Mouse (Mus musculus): ENCODE measurements at regions not wholly inside any gene's neighbourhood (a gene's known extent, or its start where the extent isn't known, plus 50 kb on each side); places are given as distances from the start of the nearest gene placed in this dataset.
"Not testable (repeated sequence)": the region's sequence is repeated elsewhere in the genome, so short reads cannot be mapped to it uniquely, and the experiment has no call there.

GRCm38 (mm10) chr4:23880007-23880406 is 616.2 kb upstream of the Mms22l start:
- no peaks in the 10 kb centered on the region for H3K27me3 ChIP-seq (ENCODE audit: insufficient read depth, low read length)
- no peak overlapping the region for H3K27ac ChIP-seq
- no peaks in the 10 kb centered on the region for H3K4me1 ChIP-seq (replicated peaks; ENCODE audit: insufficient read depth, low read length)
- no peak for TF ChIP-seq CTCF (IDR thresholded peaks at IDR 0.05; ENCODE audit: low read depth)
- ATAC-seq (replicated peaks; ENCODE audit: low FRiP score, low read depth): no peak
- no peaks in the 10 kb centered on the region for H3K9me3 ChIP-seq (replicated peaks; ENCODE audit: low read length)
- 81% methylated on average over 7 of the region's 7 CpGs for WGBS
- no peak overlapping the region for H3K9ac ChIP-seq (ENCODE audit: low read depth, low read length)
- no peaks in the 10 kb centered on the region for H3K36me3 ChIP-seq (ENCODE audit: insufficient read depth, low read length)
- DNase-seq (ENCODE audit: low spot score): no peak
- H3K4me3 ChIP-seq (replicated peaks; ENCODE audit: low read depth, low read length): no peak overlapping the region
- H3K4me2 ChIP-seq (ENCODE audit: low read length): no peak overlapping the region

GRCm38 (mm10) chr4:23913396-23913795 is 582.9 kb upstream of the Mms22l start:
- H3K9me3 ChIP-seq (replicated peaks; ENCODE audit: low read length): no peaks in the 10 kb centered on the region
- no peak overlapping the region for H3K27ac ChIP-seq
- DNase-seq (ENCODE audit: low spot score) (no peak), ATAC-seq (replicated peaks; ENCODE audit: low FRiP score, low read depth) (no peak)
- H3K9ac ChIP-seq (ENCODE audit: low read depth, low read length): no peak overlapping the region
- no peaks in the 10 kb centered on the region for H3K27me3 ChIP-seq (ENCODE audit: insufficient read depth, low read length)
- no peak overlapping the region for H3K4me3 ChIP-seq (replicated peaks; ENCODE audit: low read depth, low read length)
- H3K4me1 ChIP-seq (replicated peaks; ENCODE audit: insufficient read depth, low read length): no peaks in the 10 kb centered on the region
- no peaks in the 10 kb centered on the region for H3K36me3 ChIP-seq (ENCODE audit: insufficient read depth, low read length)
- peak; percentile 32; the same call in 1 of the 2 replicates for TF ChIP-seq CTCF (IDR thresholded peaks at IDR 0.05; ENCODE audit: low read depth)
- no peak overlapping the region for H3K4me2 ChIP-seq (ENCODE audit: low read length)
- 18% methylated on average over 4 of the region's 4 CpGs for WGBS

DNA sequence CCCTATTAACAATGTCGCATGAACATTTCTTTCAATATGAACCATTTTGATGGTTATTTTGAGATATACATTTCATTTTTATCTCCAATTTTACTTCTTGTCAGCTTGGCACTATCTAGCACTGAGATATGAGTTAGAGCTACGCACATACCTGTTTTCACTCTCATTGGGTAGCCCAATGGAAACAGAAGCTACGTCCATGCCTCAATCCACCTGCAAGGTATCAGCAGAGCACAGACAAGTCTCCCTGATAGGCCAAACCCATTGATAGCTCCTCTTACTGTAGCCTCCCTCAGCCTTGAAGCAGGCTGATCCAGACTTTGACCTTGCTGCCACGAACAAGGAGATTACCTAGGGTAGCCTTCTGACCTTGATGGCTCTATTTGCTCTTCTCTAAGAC is 582.4 kb upstream of the Mms22l start:
- Histone ChIP-seq H3K4me2 (ENCODE audit: low read length) (no peak overlapping the region), H3K9me3 (replicated peaks; ENCODE audit: low read length) (no peaks in the 10 kb centered on the region), H3K9ac (ENCODE audit: low read depth, low read length) (no peak overlapping the region), H3K4me3 (replicated peaks; ENCODE audit: low read depth, low read length) (no peak overlapping the region), H3K4me1 (replicated peaks; ENCODE audit: insufficient read depth, low read length) (no peaks in the 10 kb centered on the region), H3K27ac (no peak overlapping the region), H3K27me3 (ENCODE audit: insufficient read depth, low read length) (no peaks in the 10 kb centered on the region), H3K36me3 (ENCODE audit: insufficient read depth, low read length) (no peaks in the 10 kb centered on the region)
- no peak for TF ChIP-seq CTCF (IDR thresholded peaks at IDR 0.05; ENCODE audit: low read depth)
- ATAC-seq (replicated peaks; ENCODE audit: low FRiP score, low read depth) (no peak), DNase-seq (ENCODE audit: low spot score) (no peak)
- 76% methylated on average over 4 of the region's 4 CpGs for WGBS

GRCm38 (mm10) chr4:23914423-23914822 is 581.8 kb upstream of the Mms22l start:
- no peaks in the 10 kb centered on the region for H3K36me3 ChIP-seq (ENCODE audit: insufficient read depth, low read length)
- WGBS: 86% methylated on average over 7 of the region's 7 CpGs

DNA sequence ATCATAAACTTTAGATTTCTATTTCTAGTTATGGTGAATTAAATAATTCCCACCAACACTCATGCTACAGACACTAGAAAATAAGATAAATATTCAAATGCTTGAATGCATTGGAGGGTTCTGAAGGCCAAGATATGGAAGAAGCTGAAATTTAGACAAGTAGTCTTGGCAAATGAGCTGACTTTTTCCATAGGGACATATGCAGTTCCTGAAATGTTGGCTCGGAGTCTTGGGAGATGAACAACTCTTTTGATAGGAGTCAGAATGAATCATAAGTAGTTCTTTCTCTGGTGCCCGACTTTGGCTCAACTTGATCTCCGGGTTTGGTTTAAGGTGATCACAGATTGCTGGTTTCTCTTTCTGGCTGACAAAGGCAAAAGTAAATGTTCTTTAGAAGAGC is 574.7 kb upstream of the Mms22l start:
- no peak for ATAC-seq (replicated peaks; ENCODE audit: low FRiP score, low read depth)

More at GRCm38 (mm10) chr4:23914423-23914822, 581.8 kb upstream of the Mms22l start:
- H3K4me1 ChIP-seq (replicated peaks; ENCODE audit: insufficient read depth, low read length): no peaks in the 10 kb centered on the region
- H3K4me2 ChIP-seq (ENCODE audit: low read length): no peak overlapping the region
- H3K9me3 ChIP-seq (replicated peaks; ENCODE audit: low read length): no peaks in the 10 kb centered on the region
- no peaks in the 10 kb centered on the region for H3K27me3 ChIP-seq (ENCODE audit: insufficient read depth, low read length)
- H3K27ac ChIP-seq: no peak overlapping the region
- DNase-seq (ENCODE audit: low spot score) (no peak), ATAC-seq (replicated peaks; ENCODE audit: low FRiP score, low read depth) (no peak)
- no peak overlapping the region for H3K9ac ChIP-seq (ENCODE audit: low read depth, low read length)
- no peak for TF ChIP-seq CTCF (IDR thresholded peaks at IDR 0.05; ENCODE audit: low read depth)
- no peak overlapping the region for H3K4me3 ChIP-seq (replicated peaks; ENCODE audit: low read depth, low read length)

GRCm38 (mm10) chr4:23954140-23954539 is 542.1 kb upstream of the Mms22l start:
- Histone ChIP-seq H3K27ac (no peak overlapping the region), H3K9me3 (replicated peaks; ENCODE audit: low read length) (no peaks in the 10 kb centered on the region), H3K27me3 (ENCODE audit: insufficient read depth, low read length) (no peaks in the 10 kb centered on the region), H3K9ac (ENCODE audit: low read depth, low read length) (no peak overlapping the region), H3K4me3 (replicated peaks; ENCODE audit: low read depth, low read length) (no peak overlapping the region), H3K4me1 (replicated peaks; ENCODE audit: insufficient read depth, low read length) (no peaks in the 10 kb centered on the region), H3K4me2 (ENCODE audit: low read length) (no peak overlapping the region), H3K36me3 (ENCODE audit: insufficient read depth, low read length) (no peaks in the 10 kb centered on the region)
- 87% methylated on average over 2 of the region's 2 CpGs for WGBS
- ATAC-seq (replicated peaks; ENCODE audit: low FRiP score, low read depth): no peak
- no peak for TF ChIP-seq CTCF (IDR thresholded peaks at IDR 0.05; ENCODE audit: low read depth)
- no peak for DNase-seq (ENCODE audit: low spot score)

More for the DNA sequence above, 574.7 kb upstream of the Mms22l start:
- H3K4me3 ChIP-seq (replicated peaks; ENCODE audit: low read depth, low read length): no peak overlapping the region
- H3K9ac ChIP-seq (ENCODE audit: low read depth, low read length): no peak overlapping the region
- H3K4me1 ChIP-seq (replicated peaks; ENCODE audit: insufficient read depth, low read length): no peaks in the 10 kb centered on the region
- H3K9me3 ChIP-seq (replicated peaks; ENCODE audit: low read length): no peaks in the 10 kb centered on the region
- H3K4me2 ChIP-seq (ENCODE audit: low read length): no peak overlapping the region
- H3K36me3 ChIP-seq (ENCODE audit: insufficient read depth, low read length): no peaks in the 10 kb centered on the region
- H3K27ac ChIP-seq: no peak overlapping the region
- no peak for DNase-seq (ENCODE audit: low spot score)
- WGBS: 86% methylated on average over 3 of the region's 3 CpGs
- no peaks in the 10 kb centered on the region for H3K27me3 ChIP-seq (ENCODE audit: insufficient read depth, low read length)
- TF ChIP-seq CTCF (IDR thresholded peaks at IDR 0.05; ENCODE audit: low read depth): no peak

GRCm38 (mm10) chr4:23982193-23982592 is 514.1 kb upstream of the Mms22l start:
- ATAC-seq (replicated peaks; ENCODE audit: low FRiP score, low read depth); H3K27ac ChIP-seq; H3K36me3 ChIP-seq (ENCODE audit: insufficient read depth, low read length); H3K4me3 ChIP-seq (replicated peaks; ENCODE audit: low read depth, low read length); H3K4me1 ChIP-seq (replicated peaks; ENCODE audit: insufficient read depth, low read length); H3K9me3 ChIP-seq (replicated peaks; ENCODE audit: low read length); H3K9ac ChIP-seq (ENCODE audit: low read depth, low read length); DNase-seq (ENCODE audit: low spot score); H3K27me3 ChIP-seq (ENCODE audit: insufficient read depth, low read length); H3K4me2 ChIP-seq (ENCODE audit: low read length): not testable (repeated sequence)
- 84% methylated on average over 2 of the region's 2 CpGs for WGBS
